Mouse (Mus musculus) E14TG2a.4 (cell line): ENCODE measurements around the gene M1ap.

ENCODE experiments used
- CTCF ChIP-seq: conservative IDR thresholded peaks from 2 replicates; pipeline ENCODE4 v1.5.1; 2014; ENCODE audit warnings: low read length
- NANOG ChIP-seq: IDR thresholded peaks from 2 replicates; pipeline ENCODE4 v1.6.1; 2014; ENCODE audit warnings: borderline replicate concordance, low read length, mixed read lengths
- POU5F1 ChIP-seq: IDR thresholded peaks from 2 replicates; pipeline ENCODE4 v1.6.1; 2014; ENCODE audit warnings: low read length, borderline replicate concordance

GRCm38 (mm10) chr6:82897311-82897710 is 49.4 kb upstream of the M1ap start:
- no peak for TF ChIP-seq CTCF
- no peak for TF ChIP-seq NANOG
- TF ChIP-seq POU5F1, result no peak
